Mouse (Mus musculus) heart, postnatal 14 days (tissue): ENCODE results near the gene Jmjd7. TPM values are rescaled to one million over a fixed set of nuclear protein-coding genes. Genes with fewer than 3 reads are reported as not detected.

Source experiments
- DNase-seq, 2 experiments: peaks; one replicate each; pipeline ENCODE4 v3.0.0; 2021 to 2022
- intact Hi-C: fragments of 180-260 bp; cut with DNase I; formaldehyde crosslinking; loops from one replicate; pipeline ENCODE4 v1.15.1; 2025
- long read RNA-seq, 2 experiments: library from polyadenylated mRNA; stranded (forward); transcript quantifications; one replicate each; pipeline ENCODE4 v2.0.0; 2021
- total RNA-seq, 2 experiments: library from RNA; stranded (reverse); gene quantifications; 2 replicates each; pipeline ENCODE4 v1.2.3; 2021

Gene Jmjd7
- 1 to 10 TPM; 7.5 to 8.8 TPM for total RNA-seq
- long read RNA-seq, experiment 1, transcript Jmjd7-201 (8 exons, 1,373 nt), result major isoform, 7 of 7 reads
- long read RNA-seq, experiment 1, partial matches to known transcripts, result 0 of 7 reads
- long read RNA-seq, experiment 1, other reads (novel, unspliced or antisense), result 0 of 7 reads
- long read RNA-seq, experiment 2, transcript Jmjd7-201 (8 exons, 1,373 nt), result major isoform, 8 of 8 reads
- long read RNA-seq, experiment 2, partial matches to known transcripts, result 0 of 8 reads
- long read RNA-seq, experiment 2, other reads (novel, unspliced or antisense), result 0 of 8 reads

GRCm38 (mm10) chr2:120026984-120027949, at the start of gene Jmjd7, which contains the start of gene Gm28042:
Gene Jmjd7 (plus strand): TSS chr2:120027483.
Gene Gm28042 (plus strand): TSS chr2:120027493.
- DNase-seq, result peak; percentile 91 to 95
- intact Hi-C loops, result loop anchor here (5.0 kb wide), 1 partner anchor 55 kb away; the partner anchor contains the start of gene Mapkbp1

GRCm38 (mm10) chr2:119980343-119980986, 46.8 kb upstream of the Jmjd7 start:
- no peak for DNase-seq
- intact Hi-C loops, result no loop called here

- intact Hi-C loops, result no loop called here
- DNase-seq, result no peak
Observed at GRCm38 (mm10) chr2:119981631-119982030, 45.7 kb upstream of the Jmjd7 start.

DNA sequence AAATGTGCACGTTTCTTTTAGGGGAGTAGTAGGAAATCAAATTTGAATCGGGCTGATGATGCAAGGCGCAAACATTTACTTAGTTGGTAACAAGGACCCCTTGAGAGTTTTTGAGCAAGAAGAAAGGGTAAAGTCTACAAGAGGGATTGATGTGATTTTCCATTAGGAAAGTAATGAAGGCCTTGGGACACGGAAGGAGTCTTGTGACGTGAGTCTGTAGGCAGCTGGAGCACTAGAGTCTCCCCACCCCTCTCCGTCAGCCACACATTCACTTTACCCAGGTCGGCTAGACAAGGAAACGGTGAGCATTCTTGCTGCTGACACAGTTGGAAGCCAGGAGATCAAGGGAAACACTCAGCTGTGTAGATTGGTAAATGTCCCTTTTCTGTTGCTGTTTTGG, 41.4 kb upstream of the Jmjd7 start:
- DNase-seq, result no peak
- intact Hi-C loops, result no loop called here

- DNase-seq, result no peak
- intact Hi-C loops, result no loop called here
Observed at GRCm38 (mm10) chr2:119986369-119986768, 40.9 kb upstream of the Jmjd7 start.

- intact Hi-C loops, result no loop called here
- DNase-seq, result no peak
Observed at GRCm38 (mm10) chr2:119987441-119987840, 39.8 kb upstream of the Jmjd7 start.

GRCm38 (mm10) chr2:119988952-119989351, 38.3 kb upstream of the Jmjd7 start:
- no peak for DNase-seq
- intact Hi-C loops, result no loop called here

GRCm38 (mm10) chr2:119990881-119991280, 36.4 kb upstream of the Jmjd7 start:
- intact Hi-C loops, result no loop called here
- no peak for DNase-seq

DNA sequence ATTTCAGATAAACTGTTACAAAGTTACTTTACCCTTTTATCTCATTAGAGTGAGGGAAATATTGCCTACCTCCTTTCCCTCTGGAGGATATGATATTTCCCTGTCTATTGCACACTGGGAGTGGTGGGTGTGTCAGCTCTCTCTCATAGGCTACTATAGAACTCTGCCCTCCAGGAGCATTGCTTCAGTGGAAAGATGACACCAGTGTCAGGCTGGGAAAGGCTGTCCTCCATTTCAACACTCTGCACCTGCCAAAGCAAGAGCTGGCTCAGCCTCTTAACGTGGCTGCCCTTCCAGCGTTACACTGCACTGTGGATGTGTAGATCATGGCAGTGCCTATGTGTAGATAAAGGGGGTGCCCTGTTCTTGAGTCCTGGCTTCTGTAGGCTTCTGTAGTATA, 34.9 kb upstream of the Jmjd7 start:
- intact Hi-C loops, result no loop called here
- DNase-seq, result no peak

DNA sequence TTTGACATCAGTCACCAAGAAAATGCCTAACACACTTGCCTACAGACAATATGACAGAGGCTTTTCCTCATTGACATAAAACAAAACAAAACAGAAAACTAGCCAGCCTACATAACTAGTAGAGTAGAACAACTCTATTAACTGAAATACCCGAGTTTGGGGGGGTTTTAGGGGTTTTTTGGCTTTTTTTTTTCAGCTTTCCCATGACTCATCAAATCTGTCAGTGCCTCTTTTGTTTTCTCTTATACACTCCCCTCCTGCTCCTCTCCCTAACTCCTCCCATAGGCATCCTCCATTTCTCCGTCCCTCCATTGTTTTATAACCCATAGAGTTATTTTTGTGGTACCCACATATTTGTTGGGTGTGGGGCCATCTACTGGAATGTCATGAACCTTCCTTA, 33.8 kb upstream of the Jmjd7 start:
- intact Hi-C loops, result no loop called here
- DNase-seq, result no peak

- intact Hi-C loops, result no loop called here
- DNase-seq, result no peak
Observed at GRCm38 (mm10) chr2:119994839-119995238, 32.4 kb upstream of the Jmjd7 start.

DNA sequence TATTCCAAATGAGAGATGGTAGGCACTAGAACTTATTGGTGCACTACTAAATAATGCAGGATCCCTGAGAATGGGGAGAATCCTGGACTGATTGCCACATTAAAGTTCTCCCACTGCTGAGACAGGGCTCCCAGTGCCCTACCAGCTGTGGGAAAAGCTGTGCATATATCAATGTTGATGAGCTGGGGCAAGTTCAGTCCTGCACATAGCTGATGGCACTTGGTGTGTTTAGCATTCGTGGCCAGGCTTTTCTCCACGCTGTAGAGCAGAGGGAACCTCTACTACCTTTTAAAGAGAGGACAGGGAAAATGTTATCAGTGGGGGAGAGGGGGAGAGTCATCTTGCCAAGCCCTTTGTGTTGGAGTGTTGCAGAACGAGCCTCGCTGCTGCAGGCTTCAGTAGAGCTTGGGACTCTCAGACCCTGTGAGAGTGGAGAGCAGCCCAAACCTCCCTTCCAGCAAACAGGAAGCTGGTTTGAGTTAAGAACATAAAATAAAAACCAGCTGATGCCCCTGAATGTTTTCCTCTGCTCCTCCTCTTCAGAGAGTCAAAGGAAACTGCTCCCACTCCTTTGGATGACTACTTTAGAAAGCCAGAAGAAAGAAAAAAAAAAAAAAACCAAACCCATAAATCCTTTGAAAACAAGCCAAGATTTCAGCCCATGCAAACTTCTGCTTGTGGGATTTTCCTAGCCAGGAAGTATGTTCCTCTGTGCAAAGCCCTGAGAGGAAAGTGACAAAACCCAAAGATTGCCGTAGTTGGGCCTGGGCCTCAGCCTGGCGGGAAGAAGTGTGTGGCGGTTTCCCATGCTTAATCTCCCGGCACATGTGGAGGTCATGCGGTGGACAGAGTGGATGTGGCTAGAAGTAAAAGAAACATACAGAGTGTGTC, 31.6 kb upstream of the Jmjd7 start:
- intact Hi-C loops, result no loop called here

GRCm38 (mm10) chr2:119997354-119997753, 29.9 kb upstream of the Jmjd7 start:
- DNase-seq, result no peak
- intact Hi-C loops, result no loop called here

More for the DNA sequence above, 31.6 kb upstream of the Jmjd7 start:
- DNase-seq, result peak in 1 of 2 experiments; percentile 29

DNA sequence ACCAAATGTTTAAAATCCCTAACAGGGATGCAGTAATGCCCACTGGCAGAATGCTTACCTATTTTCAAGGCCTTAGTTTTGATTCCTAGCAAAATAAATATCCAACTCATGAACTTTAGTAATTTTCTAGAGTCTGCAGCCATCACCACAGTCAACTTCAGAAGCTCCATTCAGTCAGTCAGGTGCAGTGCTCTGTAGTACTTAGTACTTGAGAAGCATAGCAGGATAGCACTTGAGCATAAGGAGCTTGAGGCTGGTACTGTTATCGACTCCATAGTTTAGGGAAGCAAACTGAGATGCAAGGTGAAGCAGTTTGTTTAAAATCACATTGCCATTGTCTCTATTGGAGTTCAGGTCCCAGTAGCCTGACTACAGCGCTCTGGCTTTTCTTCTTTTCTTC, 27.6 kb upstream of the Jmjd7 start:
- no peak for DNase-seq
- intact Hi-C loops, result no loop called here

DNA sequence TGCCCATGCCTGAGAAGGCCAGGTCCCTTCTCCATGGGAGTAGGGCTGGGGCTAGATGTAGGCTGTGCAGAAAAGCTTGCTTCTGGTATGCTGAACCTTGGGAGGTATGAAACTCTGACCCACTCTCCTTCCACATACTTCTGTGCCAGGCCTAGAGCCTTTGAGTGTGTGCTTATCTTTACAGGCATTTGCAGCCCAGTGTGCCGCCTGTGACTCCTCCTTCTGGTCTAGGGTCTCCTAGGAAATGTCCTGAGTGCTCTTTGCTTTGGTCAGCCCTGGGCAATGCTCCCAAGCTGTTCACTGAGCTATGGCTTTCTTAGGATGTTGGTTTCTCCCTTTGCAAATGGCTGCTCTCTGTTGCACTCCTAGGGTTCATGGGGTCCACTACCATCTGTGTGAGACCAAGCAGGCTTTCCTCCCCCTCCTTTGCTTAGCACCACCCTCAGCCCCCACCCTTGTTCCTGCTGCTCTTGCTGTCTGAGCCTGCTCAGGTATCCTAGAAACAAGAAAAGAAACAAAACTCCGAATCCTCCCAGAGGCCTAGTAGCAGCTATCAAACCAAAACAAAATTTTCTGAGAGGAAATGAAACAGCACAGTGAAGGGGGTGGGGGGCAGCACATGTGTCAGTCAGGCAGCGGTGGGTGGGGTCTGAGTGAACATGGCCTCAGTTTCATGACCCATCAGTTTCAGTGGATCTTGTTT, 26.2 kb upstream of the Jmjd7 start:
- no peak for DNase-seq
- intact Hi-C loops, result no loop called here

GRCm38 (mm10) chr2:120001956-120002355, 25.3 kb upstream of the Jmjd7 start:
- no peak for DNase-seq
- intact Hi-C loops, result no loop called here

DNA sequence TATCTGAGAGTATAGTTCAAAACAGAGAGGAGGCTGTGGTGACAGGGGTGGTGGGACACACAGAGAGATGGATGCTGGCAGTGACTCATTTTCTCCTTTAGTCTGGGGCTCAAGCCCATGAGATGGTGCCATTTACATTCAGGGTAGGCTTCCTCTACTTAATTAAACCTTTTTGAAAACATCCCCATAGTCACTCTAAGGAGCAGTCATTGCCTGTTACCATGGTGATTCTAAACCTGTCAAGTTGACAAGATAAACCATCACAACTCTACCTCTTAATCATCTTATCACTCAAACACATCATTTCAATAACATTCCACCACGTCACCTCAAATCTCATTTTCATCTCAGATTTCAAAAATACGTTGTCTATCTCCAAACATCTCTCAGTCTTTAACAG, 23.3 kb upstream of the Jmjd7 start:
- intact Hi-C loops, result no loop called here
- DNase-seq, result no peak

DNA sequence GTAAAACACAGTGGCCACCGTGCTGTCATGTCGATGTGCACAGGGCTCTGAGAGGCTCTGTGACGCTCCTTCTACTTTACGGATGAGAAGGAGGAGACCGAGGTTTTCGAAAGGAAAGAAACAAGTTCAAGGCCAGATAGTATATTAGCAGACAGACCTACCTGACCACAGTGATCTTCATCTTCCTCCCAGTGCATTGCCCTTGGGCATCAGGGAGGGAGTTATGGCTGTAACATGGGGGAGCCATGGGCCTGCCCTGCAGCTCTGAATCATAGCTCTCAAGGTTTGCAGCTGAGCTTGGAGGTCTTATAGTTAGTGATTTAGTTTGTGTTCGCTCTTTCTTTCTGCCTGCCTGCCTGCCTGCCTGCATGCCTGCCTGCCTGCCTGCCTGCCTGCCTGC, 20.6 kb upstream of the Jmjd7 start:
- intact Hi-C loops, result no loop called here
- DNase-seq, result no peak

DNA sequence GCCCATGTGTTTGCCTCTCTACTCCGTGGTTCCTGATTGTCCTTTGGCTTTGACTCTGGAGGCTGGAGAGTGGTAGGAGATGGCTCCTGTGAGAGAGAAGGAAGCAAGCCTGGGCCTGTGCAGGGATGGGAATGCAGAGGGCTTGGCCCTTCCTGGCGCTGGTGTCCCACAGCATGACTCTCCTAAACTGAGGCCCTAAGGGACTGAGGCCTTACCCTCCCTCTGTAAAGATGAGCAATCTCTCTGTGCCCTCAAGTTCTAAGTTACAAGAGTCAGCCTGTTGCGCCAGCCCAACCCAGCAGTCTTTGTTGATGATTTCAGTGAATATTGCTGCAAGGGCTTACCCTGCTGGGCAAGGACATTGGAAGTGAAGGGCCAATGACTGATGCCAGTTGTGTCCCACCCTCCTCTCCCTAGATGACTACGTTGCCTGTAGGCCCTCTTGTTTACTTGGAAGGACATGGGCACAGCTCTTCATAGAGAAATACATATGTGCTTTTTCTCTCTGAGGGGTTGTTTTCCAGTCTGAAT, 19.5 kb upstream of the Jmjd7 start:
- no peak for DNase-seq
- intact Hi-C loops, result no loop called here
